Mouse (Mus musculus) myocyte (in vitro differentiated cells): Measurements from ENCODE around the gene Prim1. TPM values are rescaled to one million over a fixed set of nuclear protein-coding genes. Genes with fewer than 3 reads are reported as not detected.
"Not testable (repeated sequence)": the region's sequence is repeated elsewhere in the genome, so short reads cannot be mapped to it uniquely, and the experiment has no call there.

Source experiments
- H3K27me3 ChIP-seq: one replicate; pipeline ENCODE4 v1.6.1; 2011; ENCODE audit not compliant: control insufficient read depth, insufficient read depth, insufficient read length
- H3K36me3 ChIP-seq: one replicate; pipeline ENCODE4 v1.6.1; 2011; ENCODE audit not compliant: control insufficient read depth, insufficient read depth
- H3K4me2 ChIP-seq: one replicate; pipeline ENCODE4 v1.6.1; 2011; ENCODE audit warnings: low read depth, control low read depth
- H3K4me3 ChIP-seq: one replicate; pipeline ENCODE4 v1.5.1; 2011; ENCODE audit warnings: mild to moderate bottlenecking, control low read depth, moderate library complexity
- H3K79me2 ChIP-seq: one replicate; pipeline ENCODE4 v1.6.1; 2011; ENCODE audit not compliant: control insufficient read depth, insufficient read depth
- H3ac ChIP-seq: one replicate; pipeline ENCODE4 v1.6.1; 2011; ENCODE audit not compliant: control insufficient read depth, insufficient read length
- CEBPB ChIP-seq: IDR thresholded peaks from 2 replicates; pipeline ENCODE4 v1.6.1; 2011; ENCODE audit warnings: mild to moderate bottlenecking, moderate library complexity; ENCODE audit not compliant: poor library complexity, insufficient read depth, severe bottlenecking
- E2F4 ChIP-seq: IDR thresholded peaks from one replicate; pipeline ENCODE4 v1.6.1; 2011; ENCODE audit warnings: mild to moderate bottlenecking, control low read depth, moderate library complexity; ENCODE audit not compliant: insufficient read depth
- MAX ChIP-seq: IDR thresholded peaks from one replicate; pipeline ENCODE4 v1.6.1; 2011; ENCODE audit warnings: low read depth, mild to moderate bottlenecking, control low read depth
- MYOD1 ChIP-seq, 3 experiments: IDR thresholded peaks; one replicate each; pipeline ENCODE4 v1.6.1; 2011; ENCODE audit warnings: control low read depth in 2 of 3, low read depth in 2 of 3, mild to moderate bottlenecking in 2 of 3, moderate library complexity in 1 of 3; ENCODE audit not compliant: insufficient read length in 2 of 3, control insufficient read depth in 1 of 3
- MYOG ChIP-seq, 3 experiments: IDR thresholded peaks; one replicate each; pipeline ENCODE4 v1.6.1; 2011; ENCODE audit warnings: control low read depth in 2 of 3, low read depth in 2 of 3, mild to moderate bottlenecking in 2 of 3; ENCODE audit not compliant: insufficient read length in 2 of 3, control insufficient read depth in 1 of 3, insufficient read depth in 1 of 3
- POLR2A ChIP-seq: IDR thresholded peaks from one replicate; pipeline ENCODE4 v1.6.1; 2011; ENCODE audit warnings: low read depth, mild to moderate bottlenecking, control low read depth, moderate library complexity; ENCODE audit not compliant: insufficient read length
- POLR2AphosphoS2 ChIP-seq: IDR thresholded peaks from one replicate; pipeline ENCODE4 v1.6.1; 2011; ENCODE audit warnings: low read depth, control low read depth; ENCODE audit not compliant: insufficient read length
- REST ChIP-seq: IDR thresholded peaks from one replicate; pipeline ENCODE4 v1.6.1; 2011; ENCODE audit warnings: mild to moderate bottlenecking, control low read depth, moderate library complexity; ENCODE audit not compliant: insufficient read depth, insufficient read length
- SRF ChIP-seq: IDR thresholded peaks from one replicate; pipeline ENCODE4 v1.6.1; 2011; ENCODE audit warnings: low read depth; ENCODE audit not compliant: control insufficient read depth, insufficient read length
- TCF12 ChIP-seq: IDR thresholded peaks from one replicate; pipeline ENCODE4 v1.6.1; 2011; ENCODE audit warnings: mild to moderate bottlenecking, control low read depth; ENCODE audit not compliant: poor library complexity, insufficient read depth, severe bottlenecking
- TCF3 ChIP-seq: IDR thresholded peaks from one replicate; pipeline ENCODE4 v1.6.1; 2011; ENCODE audit warnings: low read depth, control low read depth; ENCODE audit not compliant: insufficient read length
- USF1 ChIP-seq: IDR thresholded peaks from one replicate; pipeline ENCODE4 v1.6.1; 2011; ENCODE audit warnings: low read depth, mild to moderate bottlenecking, control low read depth, moderate library complexity
- polyA plus RNA-seq: library from polyadenylated mRNA; unstranded; fragments of >200 nt; fragmentation: generic; extraction: Trizol; gene quantifications from one replicate; pipeline ENCODE4 v1.2.1, GENCODE M21; 2012; ENCODE audit warnings: missing spikeins

Prim1 gene
- polyA plus RNA-seq, 1 experiment: 9.1 TPM

- peaks cover 100% of the 10 kb centered on the region for H3K79me2 ChIP-seq
- H3K36me3 ChIP-seq: peaks cover 25% of the 10 kb centered on the region
- H3K4me3 ChIP-seq: no peak overlapping the region
- no peak for TF ChIP-seq USF1
- H3ac ChIP-seq: no peak overlapping the region
- no peak overlapping the region for H3K4me2 ChIP-seq
- no peaks in the 10 kb centered on the region for H3K27me3 ChIP-seq
Observed at GRCm38 (mm10) chr10:128066072-128066471, 51.1 kb downstream of the Prim1 start.

DNA sequence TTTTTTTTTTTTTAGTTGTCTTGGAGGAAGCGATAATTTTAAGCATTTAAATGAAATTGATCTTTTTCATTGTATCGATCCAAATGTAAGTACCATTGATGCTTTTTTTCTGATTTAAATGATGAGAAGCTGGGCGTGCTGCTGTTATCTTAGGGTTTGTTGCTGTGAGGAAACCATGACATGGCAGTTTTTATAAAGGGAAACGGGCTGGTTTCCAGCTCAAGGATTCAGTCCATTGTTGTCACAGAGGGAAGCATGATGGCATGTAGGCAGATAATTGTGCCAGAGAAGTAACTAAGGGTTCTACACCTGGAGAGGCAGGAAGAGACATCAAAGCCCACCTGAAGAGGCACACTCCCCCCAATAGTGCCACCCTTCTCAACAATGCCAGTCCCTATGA lies 54.2 kb downstream of the Prim1 start:
- Histone ChIP-seq H3K36me3 (peaks cover 50% of the 10 kb centered on the region), H3K27me3 (no peaks in the 10 kb centered on the region), H3K4me3 (no peak overlapping the region), H3K4me2 (no peak overlapping the region), H3ac (no peak overlapping the region), H3K79me2 (peaks cover 88% of the 10 kb centered on the region)
- TF ChIP-seq REST (no peak), SRF (no peak), MYOG (IDR thresholded peaks at IDR 0.05; ENCODE audit: control insufficient read depth in 1 of 3, insufficient read depth in 1 of 3, insufficient read length in 2 of 3, low read depth in 2 of 3) (no peak), MAX (no peak), E2F4 (no peak), POLR2AphosphoS2 (no peak), CEBPB (no peak), POLR2A (no peak), TCF12 (no peak), TCF3 (no peak), USF1 (no peak), MYOD1 (IDR thresholded peaks at IDR 0.05; ENCODE audit: control insufficient read depth in 1 of 3, insufficient read length in 2 of 3, low read depth in 2 of 3) (no peak)

GRCm38 (mm10) chr10:128070432-128070831 lies 55.5 kb downstream of the Prim1 start:
- H3K27me3 ChIP-seq, H3K4me2 ChIP-seq, H3K4me3 ChIP-seq, H3ac ChIP-seq: not testable (repeated sequence)
- H3K36me3 ChIP-seq: peaks cover 61% of the 10 kb centered on the region
- peaks cover 76% of the 10 kb centered on the region for H3K79me2 ChIP-seq

GRCm38 (mm10) chr10:128078269-128078668 lies 63.3 kb downstream of the Prim1 start:
- not testable (repeated sequence) for H3ac ChIP-seq, H3K4me3 ChIP-seq, H3K79me2 ChIP-seq, H3K4me2 ChIP-seq, H3K27me3 ChIP-seq
- H3K36me3 ChIP-seq: peaks cover 40% of the 10 kb centered on the region

Other genes with a start within 250 kb of the Prim1 start
- gene Rdh9, start 238.8 kb upstream of the Prim1 start, polyA plus RNA-seq: 0.02 TPM
- gene Rdh16, start 214.0 kb upstream of the Prim1 start, polyA plus RNA-seq: not detected
- not detected for gene Rdh19, start 165.2 kb upstream of the Prim1 start, polyA plus RNA-seq
- gene Rdh16f2, start 148.7 kb upstream of the Prim1 start, polyA plus RNA-seq: 0.06 TPM
- gene Rdh7, start 126.4 kb upstream of the Prim1 start, polyA plus RNA-seq: not detected
- gene Sdr9c7, start 116.7 kb upstream of the Prim1 start, polyA plus RNA-seq: not detected
- gene Hsd17b6, start 7.6 kb upstream of the Prim1 start, polyA plus RNA-seq: not detected
- gene Naca, start 20.4 kb downstream of the Prim1 start, polyA plus RNA-seq: 870 TPM
- gene Ptges3, start 43.8 kb downstream of the Prim1 start, polyA plus RNA-seq: 84.3 TPM
- 3,270 TPM for gene Atp5b, start 68.1 kb downstream of the Prim1 start, polyA plus RNA-seq
- 12.7 TPM for gene Baz2a, start 76.4 kb downstream of the Prim1 start, polyA plus RNA-seq
- 97.3 TPM for gene Rbms2, start 165.1 kb downstream of the Prim1 start, polyA plus RNA-seq
- 1.1 TPM for gene Gls2, start 179.3 kb downstream of the Prim1 start, polyA plus RNA-seq
- 21.8 TPM for gene Spryd4, start 196.6 kb downstream of the Prim1 start, polyA plus RNA-seq
- gene Mip, start 210.7 kb downstream of the Prim1 start, polyA plus RNA-seq: not detected
- 4.9 TPM for gene Timeless, start 216.9 kb downstream of the Prim1 start, polyA plus RNA-seq
- 0.06 TPM for gene Apon, start 238.9 kb downstream of the Prim1 start, polyA plus RNA-seq